Mouse (Mus musculus): ENCODE data around the gene Minpp1. TPM values are rescaled to one million over a fixed set of nuclear protein-coding genes. Genes with fewer than 3 reads are reported as not detected.
A peak's percentile ranks its signal among the peaks of the same experiment; 100 is the strongest.
"Not testable (repeated sequence)": the region's sequence is repeated elsewhere in the genome, so short reads cannot be mapped to it uniquely, and the experiment has no call there.

Gene Minpp1
- total and polyA plus RNA-seq, 2 experiments = 35.3 to 53.9 TPM

- peak overlapping the region; percentile 99 for H3K9ac ChIP-seq (ENCODE audit: low read depth, low read length)
- no peaks in the 10 kb centered on the region for H3K27me3 ChIP-seq (ENCODE audit: control insufficient read depth, insufficient read depth, low read length)
- H3K79me2 ChIP-seq (ENCODE audit: control insufficient read depth, insufficient read depth, low read length) = peaks cover 13% of the 10 kb centered on the region
- TF ChIP-seq CTCF (IDR thresholded peaks at IDR 0.05; ENCODE audit: low read depth, low read length) (no peak), POLR2A (IDR thresholded peaks at IDR 0.05; ENCODE audit: extremely low read depth, insufficient read depth, low read length) (no peak)
- 16% methylated on average over 13 of the region's 13 CpGs for WGBS
- peaks cover 13% of the 10 kb centered on the region for H3K4me1 ChIP-seq (ENCODE audit: control insufficient read depth, insufficient read depth, low read length)
- no peaks in the 10 kb centered on the region for H3K36me3 ChIP-seq (ENCODE audit: control insufficient read depth, insufficient read depth, low read length)
- peak overlapping the region; percentile 88 for H3K27ac ChIP-seq (replicated peaks; ENCODE audit: insufficient read depth, low read depth, low read length)
- H3K4me3 ChIP-seq (ENCODE audit: insufficient read depth, low read depth, low read length) = peak overlapping the region; percentile 82
- DNase-seq (ENCODE audit: extremely low read depth, low read depth, low spot score) = no peak
Measured at GRCm38 (mm10) chr19:32484941-32485660, 468 bp upstream of the Minpp1 start.

GRCm38 (mm10) chr19:32486106-32486724 lies 646 bp downstream of the Minpp1 start:
- Histone ChIP-seq H3K79me2 (ENCODE audit: control insufficient read depth, insufficient read depth, low read length) (peaks cover 13% of the 10 kb centered on the region), H3K9ac (ENCODE audit: low read depth, low read length) (peak overlapping the region; percentile 99), H3K27ac (replicated peaks; ENCODE audit: insufficient read depth, low read depth, low read length) (peak overlapping the region; percentile 88), H3K4me3 (ENCODE audit: insufficient read depth, low read depth, low read length) (peak overlapping the region; percentile 82), H3K4me1 (ENCODE audit: control insufficient read depth, insufficient read depth, low read length) (peaks cover 10% of the 10 kb centered on the region)
- under 1% methylated on average over 47 of the region's 47 CpGs for WGBS
- DNase-seq (ENCODE audit: extremely low read depth, low read depth, low spot score) = peak; percentile 80
- not testable (repeated sequence) for H3K27me3 ChIP-seq (ENCODE audit: control insufficient read depth, insufficient read depth, low read length); H3K36me3 ChIP-seq (ENCODE audit: control insufficient read depth, insufficient read depth, low read length)
- TF ChIP-seq CTCF (IDR thresholded peaks at IDR 0.05; ENCODE audit: low read depth, low read length) = peak; percentile 73
- TF ChIP-seq POLR2A (IDR thresholded peaks at IDR 0.05; ENCODE audit: extremely low read depth, insufficient read depth, low read length) = peak; percentile 43; the same call in 1 of the 2 replicates

GRCm38 (mm10) chr19:32487595-32488255 lies 2.2 kb downstream of the Minpp1 start:
- Histone ChIP-seq H3K36me3 (ENCODE audit: control insufficient read depth, insufficient read depth, low read length) (peaks cover 8% of the 10 kb centered on the region), H3K4me1 (ENCODE audit: control insufficient read depth, insufficient read depth, low read length) (peaks cover 6% of the 10 kb centered on the region), H3K27ac (replicated peaks; ENCODE audit: insufficient read depth, low read depth, low read length) (no peak overlapping the region), H3K79me2 (ENCODE audit: control insufficient read depth, insufficient read depth, low read length) (peaks cover 15% of the 10 kb centered on the region), H3K27me3 (ENCODE audit: control insufficient read depth, insufficient read depth, low read length) (no peaks in the 10 kb centered on the region), H3K4me3 (ENCODE audit: insufficient read depth, low read depth, low read length) (no peak overlapping the region), H3K9ac (ENCODE audit: low read depth, low read length) (no peak overlapping the region)
- no peak for DNase-seq (ENCODE audit: extremely low read depth, low read depth, low spot score)
- 77% methylated on average over 8 of the region's 8 CpGs for WGBS
- TF ChIP-seq CTCF (IDR thresholded peaks at IDR 0.05; ENCODE audit: low read depth, low read length) (no peak), POLR2A (IDR thresholded peaks at IDR 0.05; ENCODE audit: extremely low read depth, insufficient read depth, low read length) (no peak)

- TF ChIP-seq POLR2A (IDR thresholded peaks at IDR 0.05; ENCODE audit: extremely low read depth, insufficient read depth, low read length) = no peak
- no peak for TF ChIP-seq CTCF (IDR thresholded peaks at IDR 0.05; ENCODE audit: low read depth, low read length)
- Histone ChIP-seq H3K27ac (replicated peaks; ENCODE audit: insufficient read depth, low read depth, low read length) (no peak overlapping the region), H3K4me3 (ENCODE audit: insufficient read depth, low read depth, low read length) (no peak overlapping the region)
Measured at GRCm38 (mm10) chr19:32489166-32489895, 3.8 kb downstream of the Minpp1 start.

GRCm38 (mm10) chr19:32490976-32491375 lies 5.4 kb downstream of the Minpp1 start:
- no peak overlapping the region for H3K9ac ChIP-seq (ENCODE audit: low read depth, low read length)
- DNase-seq (ENCODE audit: extremely low read depth, low read depth, low spot score) = no peak
- H3K4me3 ChIP-seq (ENCODE audit: insufficient read depth, low read depth, low read length) = no peak overlapping the region
- 41% methylated on average over 2 of the region's 2 CpGs for WGBS
- no peak for TF ChIP-seq POLR2A (IDR thresholded peaks at IDR 0.05; ENCODE audit: extremely low read depth, insufficient read depth, low read length)
- TF ChIP-seq CTCF (IDR thresholded peaks at IDR 0.05; ENCODE audit: low read depth, low read length) = no peak
- peaks cover 18% of the 10 kb centered on the region for H3K79me2 ChIP-seq (ENCODE audit: control insufficient read depth, insufficient read depth, low read length)
- H3K27ac ChIP-seq (replicated peaks; ENCODE audit: insufficient read depth, low read depth, low read length) = no peak overlapping the region
- H3K4me1 ChIP-seq (ENCODE audit: control insufficient read depth, insufficient read depth, low read length) = peaks cover 2% of the 10 kb centered on the region; the same call in 1 of the 2 replicates
- H3K36me3 ChIP-seq (ENCODE audit: control insufficient read depth, insufficient read depth, low read length) = peaks cover 14% of the 10 kb centered on the region
- no peaks in the 10 kb centered on the region for H3K27me3 ChIP-seq (ENCODE audit: control insufficient read depth, insufficient read depth, low read length)

More at GRCm38 (mm10) chr19:32489166-32489895, 3.8 kb downstream of the Minpp1 start:
- DNase-seq (ENCODE audit: extremely low read depth, low read depth, low spot score) = no peak
- Histone ChIP-seq H3K4me1 (ENCODE audit: control insufficient read depth, insufficient read depth, low read length) (peaks cover 6% of the 10 kb centered on the region), H3K9ac (ENCODE audit: low read depth, low read length) (no peak overlapping the region), H3K79me2 (ENCODE audit: control insufficient read depth, insufficient read depth, low read length) (peaks cover 15% of the 10 kb centered on the region), H3K27me3 (ENCODE audit: control insufficient read depth, insufficient read depth, low read length) (no peaks in the 10 kb centered on the region), H3K36me3 (ENCODE audit: control insufficient read depth, insufficient read depth, low read length) (peaks cover 10% of the 10 kb centered on the region)
- WGBS = 86% methylated on average over 12 of the region's 12 CpGs

Data from liver, adult 2 months (tissue).